Mouse (Mus musculus) lung, postnatal 0 days (tissue): ENCODE results near the gene B830017H08Rik.

Source experiments
- CTCF ChIP-seq: IDR thresholded peaks from 2 replicates; pipeline ENCODE4 v1.5.1; 2016; ENCODE audit warnings: antibody characterized with exemption, mild to moderate bottlenecking
- EP300 ChIP-seq: IDR thresholded peaks from 2 replicates; pipeline ENCODE4 v1.6.1; 2016; ENCODE audit warnings: antibody characterized with exemption, mild to moderate bottlenecking, control low read depth

- TF ChIP-seq CTCF (no peak), EP300 (no peak)
Observed at GRCm38 (mm10) chr16:17826500-17826899, 6.4 kb upstream of the B830017H08Rik start.
